Mouse (Mus musculus) adrenal gland, postnatal 36 days (tissue): ENCODE measurements around the gene Msmp. TPM values are rescaled to one million over a fixed set of nuclear protein-coding genes. Genes with fewer than 3 reads are reported as not detected.
"Not testable (repeated sequence)": the region's sequence is repeated elsewhere in the genome, so short reads cannot be mapped to it uniquely, and the experiment has no call there.

ENCODE experiments used
- DNase-seq, 2 experiments: peaks; one replicate each; pipeline ENCODE4 v3.0.0; 2021; ENCODE audit warnings: mixed read lengths in 1 of 2
- total RNA-seq, 2 experiments: library from RNA; stranded (reverse); gene quantifications; 2 replicates each; pipeline ENCODE4 v1.2.3; 2021

Gene Msmp
- total RNA-seq, 2 experiments from 2014 or later: 3.2 to 3.4 TPM

DNA sequence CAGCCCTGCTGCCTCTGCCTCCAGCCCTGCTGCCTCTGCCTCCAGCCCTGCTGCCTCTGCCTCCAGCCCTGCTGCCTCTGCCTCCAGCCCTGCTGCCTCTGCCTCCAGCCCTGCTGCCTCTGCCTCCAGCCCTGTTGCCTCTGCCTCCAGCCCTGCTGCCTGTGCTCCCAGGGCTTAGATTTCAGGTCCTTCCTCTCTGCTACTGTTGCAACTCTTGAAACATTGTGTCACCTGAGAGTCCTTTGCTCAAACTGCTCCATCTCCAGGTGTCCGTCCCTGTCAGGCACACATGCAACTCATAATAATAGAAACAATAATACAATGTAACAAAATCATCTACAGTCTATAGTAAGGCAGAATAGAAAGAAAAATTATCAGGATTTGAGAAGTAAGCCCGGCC is 12.3 kb upstream of the Msmp start:
- DNase-seq: not testable (repeated sequence)

DNA sequence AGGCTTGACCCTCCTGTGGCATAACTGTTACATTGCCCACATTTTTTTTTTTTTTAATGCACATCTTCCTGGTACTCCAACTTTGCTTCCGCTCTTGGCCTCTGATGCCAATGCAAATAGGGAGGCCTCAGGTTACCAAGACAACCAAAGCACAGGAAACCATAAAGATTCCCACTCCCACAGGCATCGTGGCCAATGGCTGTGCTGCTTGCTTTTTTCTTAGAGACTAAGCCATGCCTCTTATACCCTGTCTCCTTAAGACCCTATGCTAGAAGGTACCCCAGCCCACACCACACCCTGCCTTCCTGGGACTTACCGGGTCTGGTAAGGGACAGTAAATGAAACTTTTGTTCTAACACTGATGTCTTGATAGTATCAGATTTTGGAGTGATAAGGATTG is 9.2 kb upstream of the Msmp start:
- DNase-seq: no peak

DNA sequence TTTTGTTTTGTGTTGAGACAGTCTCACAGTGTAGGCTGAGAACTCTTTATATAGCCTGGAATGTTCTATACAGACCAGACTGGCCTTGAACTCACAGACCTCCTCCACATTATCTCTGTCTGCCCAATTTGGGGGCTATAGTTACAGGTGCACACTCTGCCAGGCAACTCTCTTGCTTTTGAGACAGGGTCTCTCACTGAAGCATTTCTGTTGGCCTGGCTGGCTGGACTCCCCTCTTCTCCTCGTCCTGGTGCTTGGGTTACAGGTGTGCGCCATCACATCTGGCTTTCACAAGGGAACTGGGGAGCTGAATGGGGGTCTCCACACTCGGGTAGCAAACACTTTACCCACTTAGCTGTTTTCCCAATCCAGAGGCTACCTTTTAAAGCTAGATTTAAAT is 7.7 kb upstream of the Msmp start:
- no peak for DNase-seq

DNA sequence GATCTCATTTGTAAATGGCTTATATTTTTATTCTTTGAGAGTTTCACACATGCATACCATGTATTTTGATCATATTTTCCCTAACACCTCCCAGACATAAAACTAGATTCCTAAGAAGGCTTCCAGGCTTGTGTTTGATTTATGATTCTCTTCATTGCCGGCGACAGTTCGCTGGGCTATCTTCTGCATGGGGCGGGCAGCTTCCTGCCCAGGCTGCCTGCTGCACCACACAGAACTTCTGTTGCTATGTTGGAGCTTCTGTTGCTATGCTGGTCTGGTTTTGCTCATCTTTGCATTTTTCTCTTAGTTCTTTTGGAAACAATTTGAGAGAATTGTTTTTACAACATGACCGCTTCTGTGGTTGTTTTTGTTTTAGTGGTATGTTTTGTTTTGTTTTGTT is 7.2 kb upstream of the Msmp start:
- DNase-seq: no peak

- DNase-seq: no peak
Observed at GRCm38 (mm10) chr4:43587681-43588080, 3.4 kb upstream of the Msmp start.

DNA sequence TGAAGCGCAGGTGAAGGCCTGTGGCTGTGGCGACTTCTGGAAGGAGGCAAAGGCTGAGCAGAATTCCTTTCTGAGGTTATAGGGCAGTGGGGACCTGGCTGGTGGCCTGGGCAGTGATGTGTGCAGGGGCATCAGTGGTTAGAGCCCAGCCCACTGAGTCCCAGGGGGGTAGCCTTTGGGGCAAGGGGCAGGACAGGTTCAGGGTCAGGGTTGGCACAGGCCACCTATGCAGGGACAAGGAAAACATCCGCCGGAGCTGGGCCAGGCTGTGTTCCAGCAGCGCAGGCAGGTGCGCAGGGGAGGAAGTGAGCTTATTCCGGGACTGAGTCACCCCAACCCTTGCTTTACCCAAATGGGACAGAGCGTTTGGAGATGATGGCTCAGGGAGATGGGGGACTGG is 2.1 kb upstream of the Msmp start:
- peak; percentile 59 to 63 for DNase-seq

DNA sequence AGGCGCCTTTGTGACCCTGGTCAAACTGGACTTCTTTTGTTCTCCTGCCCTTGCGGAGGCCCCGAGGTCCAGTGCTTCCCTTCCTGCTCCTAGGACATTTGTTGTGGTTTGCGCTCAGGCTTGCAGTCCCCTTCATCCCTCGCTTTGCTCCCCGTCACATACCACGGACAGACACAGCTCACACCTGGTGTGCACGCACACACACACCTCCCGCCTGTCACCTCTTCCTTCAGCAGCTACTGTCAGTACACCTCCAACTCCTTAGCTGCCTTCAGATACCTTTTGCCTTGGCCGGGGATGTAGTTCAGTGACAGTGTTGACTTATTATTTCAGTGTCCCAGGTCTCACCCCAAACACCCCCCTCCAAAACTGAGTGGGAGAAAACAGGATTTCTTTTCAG is 1.4 kb upstream of the Msmp start:
- no peak for DNase-seq

GRCm38 (mm10) chr4:43583421-43583820 is 873 bp downstream of the Msmp start:
- DNase-seq: no peak

DNA sequence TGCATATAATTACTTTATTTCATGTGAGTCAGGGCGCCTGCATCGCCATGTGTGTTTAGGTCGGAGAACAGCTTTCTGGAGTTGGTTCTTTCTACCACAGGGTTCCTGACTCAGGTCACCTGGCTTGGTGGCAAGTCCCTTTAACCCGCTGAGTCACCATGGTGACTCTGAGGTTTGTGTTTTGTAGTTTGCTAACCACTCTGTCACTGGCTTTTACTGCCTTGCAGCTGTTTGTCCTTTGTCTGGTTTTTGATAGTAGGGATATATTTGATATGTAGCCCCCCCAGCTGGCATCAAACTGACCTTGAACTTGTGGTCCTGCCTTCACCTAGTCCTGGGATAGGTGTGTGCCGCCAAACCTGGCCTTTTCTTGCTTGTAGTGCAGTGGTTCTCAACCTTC is 2.1 kb downstream of the Msmp start:
- DNase-seq: no peak

- DNase-seq: no peak
Observed at GRCm38 (mm10) chr4:43581381-43581780, 2.9 kb downstream of the Msmp start.

- DNase-seq: no peak
Observed at GRCm38 (mm10) chr4:43580721-43581120, 3.6 kb downstream of the Msmp start.

DNA sequence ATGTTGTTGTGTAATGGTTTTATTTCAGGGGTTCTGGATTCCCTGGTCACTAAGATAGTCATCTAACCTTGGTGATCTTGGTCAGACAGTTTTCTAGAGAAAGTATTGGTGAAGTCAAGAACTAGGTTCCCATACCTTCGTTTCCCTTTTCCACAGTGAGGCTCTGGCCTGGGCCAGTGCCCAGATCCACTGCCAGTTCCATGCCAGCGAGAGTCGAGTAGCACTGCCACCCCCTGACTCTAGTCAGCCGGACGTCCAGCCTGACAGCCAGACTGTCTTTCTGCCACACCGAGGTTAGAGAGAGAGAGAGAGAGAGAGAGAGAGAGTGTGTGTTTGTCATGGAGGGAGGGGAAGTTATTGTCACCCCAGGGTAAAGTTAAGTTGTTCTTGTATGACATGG is 4.6 kb downstream of the Msmp start:
- no peak for DNase-seq

- DNase-seq: no peak
Observed at GRCm38 (mm10) chr4:43579256-43579655, 5.0 kb downstream of the Msmp start.

- DNase-seq: peak; percentile 95 to 96
Observed at GRCm38 (mm10) chr4:43578376-43579204, 5.7 kb downstream of the Msmp start, which contains the start of the genes Rgp1 and Gba2. Rgp1 (plus strand) TSS chr4:43578715. Gba2 (minus strand) TSS chr4:43578873.

GRCm38 (mm10) chr4:43577237-43577881 is 6.9 kb downstream of the Msmp start:
- DNase-seq: no peak

GRCm38 (mm10) chr4:43575356-43575755 is 8.9 kb downstream of the Msmp start:
- DNase-seq: no peak

DNA sequence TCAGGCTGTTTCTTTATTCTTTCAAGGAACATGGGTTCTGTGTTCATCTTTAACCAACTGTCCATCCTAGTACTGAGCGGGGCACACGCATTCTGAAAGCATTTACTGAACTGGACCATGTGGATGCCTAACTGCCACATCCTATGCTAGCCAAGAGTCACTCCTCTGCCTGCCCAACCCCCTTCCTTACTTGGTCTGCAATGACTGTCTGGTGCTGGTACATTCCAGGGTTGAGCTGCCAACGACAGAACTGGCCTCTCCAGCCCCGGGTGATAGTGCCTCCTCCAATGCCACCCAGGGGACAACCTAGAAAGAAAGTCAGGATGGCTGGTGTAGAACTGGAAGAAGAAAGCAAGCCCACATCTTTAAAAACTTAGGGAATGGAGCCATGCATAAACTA is 10.7 kb downstream of the Msmp start:
- no peak for DNase-seq

GRCm38 (mm10) chr4:43571395-43572045 is 12.8 kb downstream of the Msmp start:
- DNase-seq: no peak

DNA sequence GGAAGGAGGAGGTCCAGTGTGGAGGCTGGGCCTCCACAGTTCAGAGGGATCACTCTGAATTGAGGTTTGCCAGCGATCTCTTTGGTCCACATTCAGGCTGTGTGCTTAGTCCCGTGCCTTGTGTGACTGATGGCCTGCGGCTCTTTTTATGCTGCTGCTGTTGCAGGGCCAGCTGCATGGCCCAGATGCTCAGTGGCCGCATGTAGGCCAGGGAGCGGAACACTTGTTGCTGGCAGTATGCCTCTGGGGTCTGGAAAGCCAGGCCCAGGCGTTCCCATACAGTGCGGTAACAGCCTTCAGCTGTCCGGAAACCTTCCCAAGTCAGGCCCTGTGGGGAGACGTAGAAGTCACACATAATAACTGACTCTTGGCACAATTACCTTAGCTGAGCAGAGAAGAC is 17.2 kb downstream of the Msmp start:
- peak in 1 of 2 experiments; percentile 1 for DNase-seq

DNA sequence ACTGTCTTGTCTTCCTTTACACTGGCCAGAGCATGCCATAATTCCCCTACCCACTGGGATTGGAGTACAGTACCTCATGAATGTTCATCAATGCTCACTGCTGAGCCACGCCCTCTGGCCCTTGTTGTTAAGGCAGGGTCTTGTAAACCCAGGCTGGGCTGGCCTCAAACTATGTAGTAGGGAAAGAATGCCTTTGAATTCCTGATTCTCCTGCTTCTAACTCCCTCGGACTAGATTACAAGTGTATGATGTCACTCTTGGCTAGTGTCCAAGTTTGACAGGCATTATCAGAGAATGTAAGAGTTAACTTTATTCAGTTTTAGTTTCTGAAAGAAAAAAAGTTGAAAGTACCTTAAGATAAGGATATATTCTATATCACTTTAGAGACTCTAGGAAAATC is 20.1 kb downstream of the Msmp start:
- no peak for DNase-seq

DNA sequence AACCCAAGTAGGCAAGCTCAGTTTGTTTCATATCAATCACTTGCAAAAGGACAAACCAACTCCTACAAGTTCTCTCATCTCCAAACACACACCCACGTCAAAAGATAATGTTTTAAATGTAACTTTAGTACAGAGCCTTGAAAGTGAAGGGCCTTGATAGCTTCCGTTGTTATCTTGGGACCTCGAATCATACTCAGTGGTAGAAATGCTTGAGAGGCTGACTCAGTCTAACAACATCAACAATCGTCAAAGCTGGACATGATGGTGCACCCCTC is 20.8 kb downstream of the Msmp start:
- DNase-seq: no peak

DNA sequence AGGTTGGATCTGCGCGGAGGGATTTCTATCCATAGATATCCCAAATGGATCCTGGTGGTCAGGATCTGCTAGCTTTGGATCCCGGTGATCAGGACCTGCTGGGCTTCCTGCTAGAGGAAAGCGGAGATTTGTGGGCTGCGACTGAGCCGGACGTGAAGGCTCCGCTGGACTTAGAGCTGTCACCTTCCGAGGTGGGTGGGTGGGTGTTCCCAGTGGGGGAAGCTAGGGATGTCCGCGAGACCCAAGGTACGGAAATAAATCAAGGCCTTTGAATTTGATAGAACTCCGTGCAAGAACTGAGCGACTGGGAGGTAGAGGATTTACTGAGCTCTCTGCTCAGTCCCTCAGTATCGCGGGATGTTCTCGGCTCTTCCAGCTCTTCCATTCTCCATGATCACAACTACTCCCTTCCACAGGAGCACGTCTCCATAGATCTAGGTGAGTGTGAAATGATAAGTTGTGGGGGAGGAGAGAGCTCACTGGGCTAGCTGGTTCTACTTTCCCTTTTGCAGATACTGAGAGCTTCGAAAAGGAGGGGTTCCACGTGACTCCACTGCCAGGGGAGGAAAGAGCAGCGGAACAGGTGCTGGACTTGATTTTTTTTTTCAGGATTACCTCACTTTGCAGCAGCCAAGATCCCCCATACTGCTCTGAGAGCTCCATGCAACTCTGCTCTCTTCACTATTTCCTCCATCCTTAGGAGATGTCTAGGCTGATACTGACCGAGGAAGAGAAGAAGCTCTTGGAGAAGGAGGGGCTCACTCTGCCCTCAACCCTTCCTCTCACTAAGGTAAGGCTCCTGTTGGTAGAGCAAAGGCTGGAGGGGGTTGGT is 21.3 kb downstream of the Msmp start:
- no peak for DNase-seq
